Mouse (Mus musculus) thymus, postnatal 4 days (tissue): ENCODE data around the gene Ankrd44.

Source experiments
- DNase-seq: peaks from one replicate; pipeline ENCODE4 v3.0.0; 2021

The Ankrd44 gene

GRCm38 (mm10) chr1:54807832-54808231, 118.4 kb downstream of the Ankrd44 start:
- DNase-seq: no peak

GRCm38 (mm10) chr1:54806116-54806850, 119.9 kb downstream of the Ankrd44 start:
- DNase-seq: no peak

DNA sequence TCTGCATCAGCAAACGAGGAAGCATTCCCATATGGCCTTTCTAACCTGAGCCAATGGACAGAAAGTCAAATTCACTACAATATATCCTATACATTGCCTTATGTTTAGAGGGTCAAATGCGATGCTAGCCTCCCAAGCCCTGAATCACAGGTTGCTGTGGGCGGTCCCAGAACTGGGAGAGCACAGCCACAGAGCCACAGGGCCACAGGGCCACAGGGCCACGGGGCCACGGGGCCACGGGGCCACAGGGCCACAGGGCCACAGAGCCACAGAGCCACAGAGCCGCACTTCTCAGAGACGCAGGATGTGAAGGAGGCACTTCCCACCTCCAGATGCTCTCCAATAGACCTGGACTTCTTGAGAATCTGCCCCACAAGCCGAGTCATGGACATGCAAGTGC, 121.8 kb downstream of the Ankrd44 start:
- no peak for DNase-seq

DNA sequence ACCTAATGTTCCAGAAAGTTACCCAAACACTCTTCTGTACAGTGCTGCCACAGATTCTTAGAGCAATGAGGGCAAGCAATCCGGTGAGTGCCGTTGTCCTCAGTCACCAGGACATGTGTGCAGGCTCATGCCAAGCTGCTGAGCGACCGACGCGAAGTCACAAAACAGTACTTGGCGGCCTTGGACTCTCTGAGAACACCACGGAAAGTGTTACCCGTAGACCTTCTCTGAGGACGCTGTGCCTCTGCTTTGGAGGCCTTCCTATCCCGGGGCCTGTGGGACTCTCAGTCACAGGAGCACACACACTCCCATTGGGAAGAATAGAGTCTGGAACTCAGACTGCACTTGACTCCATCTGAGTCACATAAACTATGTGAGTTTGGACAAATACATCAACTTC, 123.5 kb downstream of the Ankrd44 start:
- no peak for DNase-seq

DNA sequence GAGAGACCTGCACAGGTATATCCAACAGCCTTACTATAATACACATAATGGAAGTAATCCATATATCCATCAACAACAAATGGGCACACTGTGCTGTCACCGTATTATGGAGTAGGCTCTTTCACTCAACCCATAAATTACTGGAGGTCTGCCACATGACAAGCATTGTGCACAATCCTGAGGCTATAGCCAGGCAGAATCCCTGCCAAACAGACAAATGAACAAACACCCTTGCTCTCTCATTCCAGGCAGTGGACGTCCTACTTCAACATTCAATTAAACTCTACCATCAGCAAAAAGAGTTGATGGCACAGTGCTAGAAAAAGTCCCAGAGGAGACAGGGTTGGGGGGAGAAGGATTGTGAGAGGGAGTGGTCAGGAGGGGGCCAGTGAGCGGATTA, 124.9 kb downstream of the Ankrd44 start:
- no peak for DNase-seq

DNA sequence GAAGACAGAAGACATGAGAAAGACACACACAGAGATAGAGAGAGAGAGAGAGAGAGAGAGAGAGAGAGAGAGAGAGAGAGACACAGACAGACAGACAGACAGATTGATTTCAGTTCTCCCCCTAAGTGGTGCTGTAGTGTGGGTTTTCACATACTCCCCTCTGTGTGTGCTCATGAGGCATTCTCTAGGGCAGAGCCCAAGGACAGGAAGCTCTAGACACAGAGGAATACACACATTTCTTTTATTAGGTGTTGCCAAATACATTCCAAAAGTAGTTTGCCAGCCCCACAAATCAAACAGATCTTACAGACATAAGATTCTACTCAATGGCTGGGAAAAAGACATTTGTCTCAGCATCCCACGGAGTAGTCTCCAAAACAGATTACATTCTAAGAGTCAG, 126.8 kb downstream of the Ankrd44 start:
- DNase-seq: no peak

- no peak for DNase-seq
Measured at GRCm38 (mm10) chr1:54798415-54798814, 127.8 kb downstream of the Ankrd44 start.

DNA sequence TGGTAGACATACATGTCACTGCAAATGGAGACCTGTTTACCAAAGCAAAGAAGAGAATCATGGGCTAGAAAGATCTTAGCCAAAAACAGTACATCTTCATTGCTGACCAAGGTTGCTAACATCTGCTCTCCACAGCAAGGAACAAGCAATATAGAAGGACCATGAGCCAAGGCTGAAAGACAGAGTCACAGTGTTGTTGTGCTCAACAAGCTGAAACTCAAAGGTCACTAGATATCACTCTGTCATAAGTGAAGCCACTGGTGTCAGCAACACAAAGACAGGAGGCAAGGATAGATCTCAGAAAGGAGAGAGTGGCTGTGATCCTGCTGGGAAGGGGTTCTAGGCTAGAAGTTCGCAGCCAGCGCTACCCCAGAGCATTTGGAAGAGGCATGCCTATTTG, 131.5 kb downstream of the Ankrd44 start:
- DNase-seq: no peak

DNA sequence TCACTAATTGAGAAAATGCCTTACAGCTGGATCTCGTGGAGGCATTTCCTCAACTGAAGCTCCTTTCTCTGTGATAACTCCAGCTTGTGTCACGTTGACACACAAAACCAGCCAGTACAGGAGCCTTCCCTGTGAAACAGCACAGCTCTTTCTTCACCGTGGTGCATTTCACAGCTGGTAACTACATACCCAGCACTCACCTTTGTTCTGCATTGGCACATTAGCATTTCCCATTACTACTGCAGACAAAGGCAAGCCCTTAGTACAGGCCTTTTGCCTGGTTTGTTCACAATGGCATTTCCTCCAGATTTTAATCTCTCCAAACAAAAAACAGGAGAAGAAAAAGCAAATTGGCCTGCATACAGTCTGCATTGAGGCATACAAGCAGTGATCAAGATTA, 134.8 kb downstream of the Ankrd44 start:
- DNase-seq: no peak

- no peak for DNase-seq
Measured at GRCm38 (mm10) chr1:54789327-54789960, 136.7 kb downstream of the Ankrd44 start.

DNA sequence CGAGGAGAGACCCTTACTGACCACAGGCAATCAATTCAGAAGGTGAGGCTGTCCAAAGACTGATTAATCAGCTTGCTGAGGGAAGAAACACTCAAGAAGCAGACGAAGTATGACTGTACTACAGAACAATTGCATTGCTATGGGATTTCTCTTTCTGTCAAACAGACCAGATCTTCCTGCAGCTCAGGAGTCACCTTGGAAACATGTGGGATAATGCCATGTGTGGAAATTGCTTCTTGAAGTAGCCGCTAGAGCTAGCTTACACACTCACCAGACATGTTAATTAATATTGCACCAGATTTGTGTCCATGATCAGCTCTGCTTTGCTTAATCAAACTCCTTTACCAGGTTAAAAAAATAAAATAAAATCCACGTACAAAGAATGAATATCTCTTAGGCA, 137.8 kb downstream of the Ankrd44 start:
- no peak for DNase-seq

DNA sequence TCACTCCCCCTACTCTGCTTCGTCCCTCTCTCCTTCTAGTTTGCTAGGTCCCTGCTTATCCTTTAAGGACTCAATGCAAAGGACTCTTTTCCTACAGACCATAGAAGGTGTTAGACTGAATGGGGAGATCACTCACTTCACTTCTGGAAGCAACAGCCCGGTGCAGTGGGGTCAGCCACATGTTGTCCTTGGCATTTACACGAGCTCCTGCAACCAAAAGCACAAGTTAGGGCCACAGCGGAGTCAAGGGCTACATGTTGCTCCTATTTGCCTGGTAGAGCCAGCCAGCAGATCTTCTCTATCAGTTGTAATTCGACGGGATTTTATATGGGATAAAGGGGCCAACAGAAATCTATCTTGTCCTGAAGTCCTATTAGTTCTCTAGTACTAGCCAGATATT, 148.0 kb downstream of the Ankrd44 start:
- no peak for DNase-seq

DNA sequence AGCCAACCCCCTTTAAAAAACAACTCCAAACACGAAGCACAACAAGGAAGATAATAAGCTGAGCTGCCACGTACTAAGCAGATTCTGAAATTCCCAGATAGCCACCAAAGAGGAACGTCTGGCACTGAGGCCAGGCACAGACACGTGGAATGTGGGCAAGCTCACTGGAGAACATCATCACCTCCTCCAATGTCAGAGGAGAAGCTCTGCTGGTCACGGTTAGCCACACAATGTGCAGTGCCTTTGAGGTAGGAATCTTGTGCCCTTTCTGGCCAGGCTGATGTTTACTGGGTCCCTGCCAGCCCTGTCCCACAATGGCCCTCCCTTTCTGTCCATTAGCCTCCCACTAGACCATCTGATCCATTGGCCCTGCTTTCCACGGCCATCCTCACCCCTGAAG, 149.1 kb downstream of the Ankrd44 start:
- DNase-seq: no peak

DNA sequence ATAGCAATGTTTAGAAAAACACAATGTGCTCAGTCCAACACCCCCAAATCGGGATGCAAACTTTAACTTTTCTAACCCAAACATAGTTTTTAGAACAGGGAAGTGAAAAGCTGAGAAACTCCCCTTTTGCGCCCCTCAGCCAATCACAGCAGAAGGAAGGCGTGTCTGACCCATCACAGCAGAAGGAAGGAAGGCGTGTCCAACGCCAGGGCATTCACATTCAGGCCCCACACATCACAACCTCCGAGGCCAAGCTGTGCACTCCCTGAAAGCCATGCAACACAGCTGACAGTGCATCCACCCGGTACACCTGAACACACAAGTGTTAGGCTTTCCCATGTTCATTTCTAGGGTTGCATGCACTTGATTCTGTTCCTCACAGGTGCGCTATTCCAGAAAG, 150.1 kb downstream of the Ankrd44 start:
- no peak for DNase-seq

GRCm38 (mm10) chr1:54772843-54773242, 153.3 kb downstream of the Ankrd44 start:
- DNase-seq: no peak

GRCm38 (mm10) chr1:54771471-54771870, 154.7 kb downstream of the Ankrd44 start:
- DNase-seq: no peak

- DNase-seq: no peak
Measured at GRCm38 (mm10) chr1:54767221-54767620, 159.0 kb downstream of the Ankrd44 start.

- no peak for DNase-seq
Measured at GRCm38 (mm10) chr1:54765632-54766238, 160.5 kb downstream of the Ankrd44 start.

- DNase-seq: no peak
Measured at GRCm38 (mm10) chr1:54762216-54762807, 163.9 kb downstream of the Ankrd44 start.

DNA sequence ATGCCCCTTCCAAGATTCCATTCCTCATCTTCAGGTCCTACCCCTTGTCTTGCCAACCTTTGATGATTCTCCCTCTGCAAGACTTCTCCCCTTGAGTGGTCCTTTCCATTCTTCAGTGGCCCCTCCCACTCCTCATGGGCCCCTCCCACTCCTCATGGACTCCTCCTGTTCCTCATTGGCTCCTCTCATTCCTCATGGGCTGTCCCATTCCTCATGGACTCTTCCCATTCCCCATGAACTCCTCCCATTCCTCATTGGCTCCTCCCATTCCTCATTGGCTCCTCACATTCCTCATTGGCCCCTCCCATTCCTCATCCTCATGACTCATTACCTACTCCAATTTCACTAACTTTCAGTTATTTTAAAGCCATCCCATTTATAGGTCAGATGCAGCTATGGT, 166.3 kb downstream of the Ankrd44 start:
- DNase-seq: no peak

GRCm38 (mm10) chr1:54757291-54757690, 168.9 kb downstream of the Ankrd44 start:
- no peak for DNase-seq

- no peak for DNase-seq
Measured at GRCm38 (mm10) chr1:54755690-54756365, 170.4 kb downstream of the Ankrd44 start.

DNA sequence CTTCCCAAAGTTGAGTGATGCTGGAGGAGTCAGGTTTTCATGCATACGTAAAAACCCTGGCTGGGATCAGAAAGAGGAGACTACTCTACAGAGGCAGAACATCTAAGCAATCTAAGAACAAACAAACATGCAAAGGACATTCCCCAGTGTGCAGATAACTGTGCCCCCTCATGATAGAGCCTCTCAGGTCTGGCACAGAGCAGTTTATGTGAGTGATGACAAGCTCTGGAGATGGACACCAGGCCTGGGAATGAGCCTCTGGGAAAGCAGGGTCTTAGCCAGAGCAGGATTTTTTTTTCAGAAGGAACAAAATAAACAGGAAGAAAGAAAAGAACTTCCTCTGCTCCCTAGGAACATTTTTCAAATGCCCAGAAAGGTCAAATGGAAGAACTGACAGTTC, 176.2 kb downstream of the Ankrd44 start:
- no peak for DNase-seq
